Mouse (Mus musculus): ENCODE results near the gene Serinc3. TPM values are rescaled to one million over a fixed set of nuclear protein-coding genes. Genes with fewer than 3 reads are reported as not detected.
"Not testable (repeated sequence)": the region's sequence is repeated elsewhere in the genome, so short reads cannot be mapped to it uniquely, and the experiment has no call there.

Gene Serinc3
- polyA plus RNA-seq, 1 experiment from 2014 or later = 37.5 TPM

- no peaks in the 10 kb centered on the region for H3K27me3 ChIP-seq
- no peaks in the 10 kb centered on the region for H3K9me3 ChIP-seq
- H3K4me3 ChIP-seq = no peak overlapping the region
- H3K27ac ChIP-seq = no peak overlapping the region
- no peak overlapping the region for H3K4me2 ChIP-seq
- ATAC-seq (ENCODE audit: low FRiP score) = no peak
- H3K36me3 ChIP-seq = no peaks in the 10 kb centered on the region
- WGBS = 86% methylated on average over 5 of the region's 5 CpGs
- H3K9ac ChIP-seq = peak overlapping the region; percentile 1; the same call in 1 of the 2 replicates
- H3K4me1 ChIP-seq (replicated peaks) = peaks cover 35% of the 10 kb centered on the region
Measured at GRCm38 (mm10) chr2:163660103-163660701, 15.3 kb upstream of the Serinc3 start.

- peak overlapping the region; percentile 83 for H3K9ac ChIP-seq
- WGBS = 84% methylated on average over 12 of the region's 12 CpGs
- H3K4me3 ChIP-seq = peak overlapping the region; percentile 84
Measured at GRCm38 (mm10) chr2:163659431-163659830, 14.5 kb upstream of the Serinc3 start.

GRCm38 (mm10) chr2:163658941-163659340, 14.0 kb upstream of the Serinc3 start:
- H3K36me3 ChIP-seq = no peaks in the 10 kb centered on the region
- no peak overlapping the region; the same call in 1 of the 2 replicates for H3K27ac ChIP-seq
- H3K4me2 ChIP-seq = peak overlapping the region; percentile 62
- H3K9ac ChIP-seq = peak overlapping the region; percentile 83
- H3K4me3 ChIP-seq = peak overlapping the region; percentile 84
- WGBS = under 1% methylated on average over 8 of the region's 8 CpGs
- no peak; the same call in 1 of the 2 replicates for ATAC-seq (ENCODE audit: low FRiP score)
- H3K27me3 ChIP-seq = no peaks in the 10 kb centered on the region
- H3K4me1 ChIP-seq (replicated peaks) = peaks cover 33% of the 10 kb centered on the region
- H3K9me3 ChIP-seq = no peaks in the 10 kb centered on the region

More at GRCm38 (mm10) chr2:163659431-163659830, 14.5 kb upstream of the Serinc3 start:
- H3K4me2 ChIP-seq = peak overlapping the region; percentile 62
- H3K36me3 ChIP-seq = no peaks in the 10 kb centered on the region
- no peak overlapping the region for H3K27ac ChIP-seq
- no peaks in the 10 kb centered on the region for H3K9me3 ChIP-seq
- no peaks in the 10 kb centered on the region for H3K27me3 ChIP-seq
- H3K4me1 ChIP-seq (replicated peaks) = peaks cover 35% of the 10 kb centered on the region
- ATAC-seq (ENCODE audit: low FRiP score) = no peak

GRCm38 (mm10) chr2:163657975-163658886, 13.3 kb upstream of the Serinc3 start, which contains the start of gene Pkig:
Pkig (plus strand) TSS chr2:163658386.
- H3K27ac ChIP-seq = peak within 1 kb of the TSS; percentile 88
- WGBS = under 1% methylated on average over 71 of the region's 71 CpGs
- H3K9me3 ChIP-seq = no peaks in the 10 kb centered on the region
- H3K36me3 ChIP-seq = no peaks in the 10 kb centered on the region
- H3K4me1 ChIP-seq (replicated peaks) = peaks cover 33% of the 10 kb centered on the region
- no peaks in the 10 kb centered on the region for H3K27me3 ChIP-seq
- H3K9ac ChIP-seq = peak within 1 kb of the TSS; percentile 83
- peak within 1 kb of the TSS; percentile 84 for H3K4me3 ChIP-seq
- ATAC-seq (ENCODE audit: low FRiP score) = peak; percentile 90
- peak within 1 kb of the TSS; percentile 62 for H3K4me2 ChIP-seq

GRCm38 (mm10) chr2:163657486-163657885, 12.6 kb upstream of the Serinc3 start:
- Histone ChIP-seq H3K4me2 (no peak overlapping the region), H3K4me1 (replicated peaks) (peaks cover 33% of the 10 kb centered on the region)
- WGBS = 92% methylated on average over 2 of the region's 2 CpGs

GRCm38 (mm10) chr2:163655699-163656098, 10.8 kb upstream of the Serinc3 start:
- H3K36me3 ChIP-seq; H3K9ac ChIP-seq; H3K9me3 ChIP-seq; H3K4me2 ChIP-seq; H3K4me3 ChIP-seq; H3K27me3 ChIP-seq; ATAC-seq (ENCODE audit: low FRiP score); H3K27ac ChIP-seq: not testable (repeated sequence)
- H3K4me1 ChIP-seq (replicated peaks) = peaks cover 15% of the 10 kb centered on the region
- 98% methylated on average over 9 of the region's 12 CpGs for WGBS

More at GRCm38 (mm10) chr2:163657486-163657885, 12.6 kb upstream of the Serinc3 start:
- no peak overlapping the region for H3K4me3 ChIP-seq
- no peak for ATAC-seq (ENCODE audit: low FRiP score)
- H3K27me3 ChIP-seq = no peaks in the 10 kb centered on the region
- H3K36me3 ChIP-seq = no peaks in the 10 kb centered on the region
- H3K27ac ChIP-seq = no peak overlapping the region
- H3K9ac ChIP-seq = peak overlapping the region; percentile 83; the same call in 1 of the 2 replicates
- H3K9me3 ChIP-seq = no peaks in the 10 kb centered on the region

- peaks cover 28% of the 10 kb centered on the region for H3K4me1 ChIP-seq (replicated peaks)
- WGBS = 89% methylated on average over 5 of the region's 5 CpGs
- no peak overlapping the region for H3K27ac ChIP-seq
- no peak overlapping the region for H3K4me2 ChIP-seq
- H3K9ac ChIP-seq = no peak overlapping the region
- H3K36me3 ChIP-seq = no peaks in the 10 kb centered on the region
- H3K27me3 ChIP-seq = no peaks in the 10 kb centered on the region
- H3K9me3 ChIP-seq = no peaks in the 10 kb centered on the region; the same call in 1 of the 2 replicates
- no peak overlapping the region for H3K4me3 ChIP-seq
- ATAC-seq (ENCODE audit: low FRiP score) = no peak
Measured at GRCm38 (mm10) chr2:163646461-163647080, 1.6 kb upstream of the Serinc3 start.

- WGBS = 81% methylated on average over 11 of the region's 11 CpGs
- peaks cover 31% of the 10 kb centered on the region for H3K4me1 ChIP-seq (replicated peaks)
- no peaks in the 10 kb centered on the region for H3K27me3 ChIP-seq
- H3K9ac ChIP-seq = no peak overlapping the region
- H3K27ac ChIP-seq = peak overlapping the region; percentile 99
- ATAC-seq (ENCODE audit: low FRiP score) = no peak
- no peaks in the 10 kb centered on the region for H3K9me3 ChIP-seq
- no peak overlapping the region; the same call in 1 of the 2 replicates for H3K4me2 ChIP-seq
- no peak overlapping the region for H3K4me3 ChIP-seq
- peaks cover 3% of the 10 kb centered on the region; the same call in 1 of the 2 replicates for H3K36me3 ChIP-seq
Measured at GRCm38 (mm10) chr2:163645700-163646460, 949 bp upstream of the Serinc3 start.

- Histone ChIP-seq H3K9me3 (no peaks in the 10 kb centered on the region), H3K4me2 (peak overlapping the region; percentile 68), H3K4me3 (peak overlapping the region; percentile 93), H3K9ac (peak overlapping the region; percentile 97), H3K4me1 (replicated peaks) (peaks cover 42% of the 10 kb centered on the region), H3K27me3 (no peaks in the 10 kb centered on the region), H3K36me3 (peaks cover 3% of the 10 kb centered on the region; the same call in 1 of the 2 replicates), H3K27ac (peak overlapping the region; percentile 99)
- ATAC-seq (ENCODE audit: low FRiP score) = no peak
- whole genome bisulfite sequencing = 12% methylated on average over 4 of the region's 4 CpGs
Measured at GRCm38 (mm10) chr2:163644047-163644446, 884 bp downstream of the Serinc3 start.

GRCm38 (mm10) chr2:163643576-163643971, 1.4 kb downstream of the Serinc3 start:
- 88% methylated on average over 2 of the region's 2 CpGs for WGBS
- no peak for ATAC-seq (ENCODE audit: low FRiP score)
- Histone ChIP-seq H3K4me1 (replicated peaks) (peaks cover 42% of the 10 kb centered on the region), H3K27ac (peak overlapping the region; percentile 99), H3K9me3 (no peaks in the 10 kb centered on the region), H3K4me3 (peak overlapping the region; percentile 93), H3K27me3 (no peaks in the 10 kb centered on the region), H3K36me3 (peaks cover 3% of the 10 kb centered on the region; the same call in 1 of the 2 replicates), H3K9ac (peak overlapping the region; percentile 97), H3K4me2 (peak overlapping the region; percentile 68)

Measured in hindbrain, embryonic 13.5 days (tissue).